Mouse (Mus musculus) kidney, postnatal 10 days (tissue): ENCODE data around the gene Yjefn3.

ENCODE experiments used
- DNase-seq: peaks from one replicate; pipeline ENCODE4 v3.0.0; 2021; ENCODE audit warnings: mixed read lengths

Gene Yjefn3

GRCm38 (mm10) chr8:69877992-69878391 is 24.5 kb downstream of the Yjefn3 start:
- DNase-seq = no peak

GRCm38 (mm10) chr8:69877396-69877795 is 25.1 kb downstream of the Yjefn3 start:
- no peak for DNase-seq

GRCm38 (mm10) chr8:69876967-69877366 is 25.5 kb downstream of the Yjefn3 start:
- DNase-seq = no peak

GRCm38 (mm10) chr8:69876097-69876496 is 26.4 kb downstream of the Yjefn3 start:
- DNase-seq = no peak

GRCm38 (mm10) chr8:69874654-69875053 is 27.9 kb downstream of the Yjefn3 start:
- no peak for DNase-seq

GRCm38 (mm10) chr8:69874155-69874554 is 28.4 kb downstream of the Yjefn3 start:
- DNase-seq = peak; percentile 81

GRCm38 (mm10) chr8:69870907-69871306 is 31.6 kb downstream of the Yjefn3 start:
- no peak for DNase-seq

GRCm38 (mm10) chr8:69870003-69870765 is 32.3 kb downstream of the Yjefn3 start:
- no peak for DNase-seq

GRCm38 (mm10) chr8:69867696-69868326 is 34.7 kb downstream of the Yjefn3 start:
- DNase-seq = no peak

- no peak for DNase-seq
Measured at GRCm38 (mm10) chr8:69864180-69864579, 38.3 kb downstream of the Yjefn3 start.

- DNase-seq = no peak
Measured at GRCm38 (mm10) chr8:69863387-69864020, 39.0 kb downstream of the Yjefn3 start.

GRCm38 (mm10) chr8:69861251-69861650 is 41.3 kb downstream of the Yjefn3 start:
- no peak for DNase-seq

GRCm38 (mm10) chr8:69860807-69861206 is 41.7 kb downstream of the Yjefn3 start:
- peak; percentile 25 for DNase-seq

- no peak for DNase-seq
Measured at GRCm38 (mm10) chr8:69853869-69854268, 48.6 kb downstream of the Yjefn3 start.

GRCm38 (mm10) chr8:69850926-69851506 is 51.5 kb downstream of the Yjefn3 start:
- no peak for DNase-seq

GRCm38 (mm10) chr8:69849899-69850298 is 52.6 kb downstream of the Yjefn3 start:
- DNase-seq = no peak

GRCm38 (mm10) chr8:69848951-69849350 is 53.6 kb downstream of the Yjefn3 start:
- no peak for DNase-seq

- DNase-seq = no peak
Measured at GRCm38 (mm10) chr8:69847167-69848065, 55.1 kb downstream of the Yjefn3 start.
